13 mouse cellular contexts compared by ENCODE assay signal in genomic region chr2:166757969-166758368, GRCm38 (mm10).
"Had no signal": no experiment of that assay in that cellular context is flagged by ENCODE, and none has a peak within 500 bp of the region (broad histone marks: within the 10 kb centered on the region; RNA-seq: fewer than 3 reads in every experiment).

No protein-coding gene starts in this region.

- H3K4me3 ChIP-seq: liver, embryonic 13.5 days; megakaryocyte, embryonic 14.5 days; midbrain, embryonic 10.5 days; midbrain, embryonic 13.5 days had no signal

- H3K4me1 ChIP-seq: liver, embryonic 13.5 days; midbrain, embryonic 13.5 days had no signal

- H3K27ac ChIP-seq: liver, embryonic 13.5 days; midbrain, embryonic 10.5 days; midbrain, embryonic 13.5 days had no signal

- H3K36me3 ChIP-seq: liver, embryonic 13.5 days; midbrain, embryonic 10.5 days; midbrain, embryonic 13.5 days had no signal

- H3K27me3 ChIP-seq: midbrain, embryonic 13.5 days had no signal

- ATAC-seq: lung, postnatal 0 days; midbrain, embryonic 13.5 days; midbrain, embryonic 16.5 days had no signal

- H3K4me2 ChIP-seq: liver, embryonic 13.5 days; lung, embryonic 14.5 days; midbrain, embryonic 13.5 days had no signal

- H3K9me3 ChIP-seq: liver, embryonic 13.5 days; megakaryocyte, embryonic 14.5 days; midbrain, embryonic 10.5 days; midbrain, embryonic 13.5 days had no signal

- DNase-seq: kidney, adult 9 months; kidney, postnatal 14 days; kidney, postnatal 4 days; liver, embryonic 13.5 days; lung, embryonic 14.5 days; lung, postnatal 36 days; thymus, adult 18-20 months; thymus, postnatal 36 days had no signal

- H3K9ac ChIP-seq: liver, embryonic 13.5 days; lung, embryonic 14.5 days; midbrain, embryonic 13.5 days had no signal
